Mouse (Mus musculus) stomach, postnatal 0 days (tissue): ENCODE data around the gene Klhl26.
A peak's percentile ranks its signal among the peaks of the same experiment; 100 is the strongest.

Source experiments
- CTCF ChIP-seq: IDR thresholded peaks from 2 replicates; pipeline ENCODE4 v1.5.1; 2016; ENCODE audit warnings: antibody characterized with exemption, low read depth, mild to moderate bottlenecking, moderate library complexity
- EP300 ChIP-seq: optimal IDR thresholded peaks from 2 replicates; pipeline ENCODE3; 2016; ENCODE audit warnings: antibody characterized with exemption

GRCm38 (mm10) chr8:70459636-70460035 is 17.1 kb downstream of the Klhl26 start:
- TF ChIP-seq CTCF (peak; percentile 35), EP300 (no peak)
